Mouse (Mus musculus) MEL (cell line): Measurements from ENCODE around the gene Ufl1. TPM values are rescaled to one million over a fixed set of nuclear protein-coding genes. Genes with fewer than 3 reads are reported as not detected.

ENCODE experiments used
- DNase-seq: peaks from one replicate; pipeline ENCODE4 v3.0.0; 2011; ENCODE audit warnings: low read depth, low spot score
- H3K27ac ChIP-seq: 2 replicates; pipeline ENCODE4 v1.5.1; 2012; ENCODE audit warnings: low read depth, mild to moderate bottlenecking, control low read depth, low read length, moderate library complexity; ENCODE audit not compliant: control insufficient read depth
- H3K27me3 ChIP-seq, 2 experiments: fragments of 150-350 bp in 1 of 2; sonication (generic) in 1 of 2; 2 replicates each; pipeline ENCODE4 v1.6.1; 2012; ENCODE audit warnings: low read length in 2 of 2, mild to moderate bottlenecking in 2 of 2, improper control_type of control experiment in 1 of 2, moderate library complexity in 1 of 2; ENCODE audit not compliant: insufficient read depth in 2 of 2, control insufficient read depth in 1 of 2
- H3K36me3 ChIP-seq, 2 experiments: 2 replicates each; pipeline ENCODE4 v1.6.1; 2012 to 2014; ENCODE audit warnings: low read length in 2 of 2, improper control_type of control experiment in 1 of 2, inconsistent platforms in 1 of 2, mild to moderate bottlenecking in 1 of 2; ENCODE audit not compliant: insufficient read depth in 2 of 2, control insufficient read depth in 1 of 2
- H3K4me1 ChIP-seq, 2 experiments: fragments of 150-350 bp in 1 of 2; sonication (generic) in 1 of 2; 2 replicates each; pipeline ENCODE4 v1.6.1; 2012; ENCODE audit warnings: low read length in 2 of 2, improper control_type of control experiment in 1 of 2, mild to moderate bottlenecking in 1 of 2; ENCODE audit not compliant: insufficient read depth in 2 of 2, control insufficient read depth in 1 of 2
- H3K4me3 ChIP-seq, 2 experiments: fragments of 150-350 bp in 1 of 2; sonication (generic) in 1 of 2; 2 replicates each; pipeline ENCODE4 v1.5.1; 2012; ENCODE audit warnings: low read depth in 2 of 2, low read length in 2 of 2, mild to moderate bottlenecking in 2 of 2, moderate library complexity in 2 of 2, control low read depth in 1 of 2, improper control_type of control experiment in 1 of 2; ENCODE audit not compliant: control insufficient read depth in 1 of 2, insufficient read depth in 1 of 2
- H3K79me2 ChIP-seq: 2 replicates; pipeline ENCODE4 v1.6.1; 2012; ENCODE audit warnings: mild to moderate bottlenecking, low read length, moderate library complexity; ENCODE audit not compliant: control insufficient read depth, poor library complexity, insufficient read depth
- H3K9ac ChIP-seq: 2 replicates; pipeline ENCODE4 v1.6.1; 2012; ENCODE audit warnings: low read depth, mild to moderate bottlenecking, control low read depth, low read length, moderate library complexity; ENCODE audit not compliant: control insufficient read depth, poor library complexity, severe bottlenecking
- H3K9me3 ChIP-seq: fragments of 150-350 bp; sonication (generic); replicated peaks from 2 replicates; pipeline ENCODE4 v1.6.1; 2012; ENCODE audit warnings: mild to moderate bottlenecking, low read length, improper control_type of control experiment, moderate library complexity; ENCODE audit not compliant: insufficient read depth
- BHLHE40 ChIP-seq: IDR thresholded peaks from 2 replicates; pipeline ENCODE4 v1.6.1; 2012; ENCODE audit warnings: low read depth, mild to moderate bottlenecking, inconsistent platforms, low read length, improper control_type of control experiment, borderline replicate concordance
- CHD2 ChIP-seq: IDR thresholded peaks from 2 replicates; pipeline ENCODE4 v1.6.1; 2011; ENCODE audit warnings: low read length, improper control_type of control experiment
- CTCF ChIP-seq, 3 experiments: IDR thresholded peaks in 2 of 3; conservative IDR thresholded peaks in 1 of 3; 2 replicates each; pipeline ENCODE4 v1.5.1; 2011 to 2012; ENCODE audit warnings: low read length in 3 of 3, low read depth in 2 of 3, mild to moderate bottlenecking in 2 of 3, improper control_type of control experiment in 1 of 3, inconsistent platforms in 1 of 3, mixed read lengths in 1 of 3, moderate library complexity in 1 of 3; ENCODE audit not compliant: control insufficient read depth in 1 of 3, insufficient read depth in 1 of 3, poor library complexity in 1 of 3, severe bottlenecking in 1 of 3
- E2F4 ChIP-seq: IDR thresholded peaks from 2 replicates; pipeline ENCODE4 v1.6.1; 2011; ENCODE audit warnings: low read depth, low read length, improper control_type of control experiment, borderline replicate concordance
- GABPA ChIP-seq: IDR thresholded peaks from 2 replicates; pipeline ENCODE4 v1.6.1; 2012; ENCODE audit warnings: low read depth, mild to moderate bottlenecking, inconsistent platforms, low read length, improper control_type of control experiment, moderate library complexity
- HCFC1 ChIP-seq: IDR thresholded peaks from 2 replicates; pipeline ENCODE4 v1.6.1; 2012; ENCODE audit warnings: low read depth, mild to moderate bottlenecking, inconsistent platforms, low read length, improper control_type of control experiment, moderate library complexity
- JUND ChIP-seq: IDR thresholded peaks from 2 replicates; pipeline ENCODE4 v1.6.1; 2011; ENCODE audit warnings: low read depth, mild to moderate bottlenecking, improper control_type of control experiment, low read length
- KAT2A ChIP-seq: conservative IDR thresholded peaks from 2 replicates; pipeline ENCODE4 v1.6.1; 2012; ENCODE audit warnings: low read depth, low read length, improper control_type of control experiment, inconsistent platforms
- MAFK ChIP-seq: IDR thresholded peaks from 2 replicates; pipeline ENCODE4 v1.6.1; 2011; ENCODE audit warnings: low read depth, mild to moderate bottlenecking, low read length, improper control_type of control experiment, borderline replicate concordance
- MAZ ChIP-seq: IDR thresholded peaks from 2 replicates; pipeline ENCODE4 v1.6.1; 2012; ENCODE audit warnings: low read depth, mild to moderate bottlenecking, inconsistent platforms, low read length, improper control_type of control experiment
- MXI1 ChIP-seq: IDR thresholded peaks from 2 replicates; pipeline ENCODE4 v1.6.1; 2011; ENCODE audit warnings: mild to moderate bottlenecking, low read depth, low read length, improper control_type of control experiment
- MYC ChIP-seq: IDR thresholded peaks from 2 replicates; pipeline ENCODE4 v1.6.1; 2011; ENCODE audit warnings: low read depth, mild to moderate bottlenecking, low read length, improper control_type of control experiment, moderate library complexity
- NELFE ChIP-seq: IDR thresholded peaks from 2 replicates; pipeline ENCODE4 v1.6.1; 2011; ENCODE audit warnings: low read depth, low read length, improper control_type of control experiment
- POLR2A ChIP-seq, 2 experiments: IDR thresholded peaks; 2 replicates each; pipeline ENCODE4 v1.6.1; 2011 to 2012; ENCODE audit warnings: low read length in 2 of 2, mild to moderate bottlenecking in 2 of 2, control low read depth in 1 of 2, improper control_type of control experiment in 1 of 2, low read depth in 1 of 2, moderate library complexity in 1 of 2; ENCODE audit not compliant: control insufficient read depth in 1 of 2, insufficient read depth in 1 of 2, poor library complexity in 1 of 2
- POLR2AphosphoS2 ChIP-seq: IDR thresholded peaks from 2 replicates; pipeline ENCODE4 v1.6.1; 2011; ENCODE audit warnings: low read length, improper control_type of control experiment
- RAD21 ChIP-seq: IDR thresholded peaks from 2 replicates; pipeline ENCODE4 v1.6.1; 2011; ENCODE audit warnings: mild to moderate bottlenecking, low read depth, low read length, improper control_type of control experiment
- TAL1 ChIP-seq: IDR thresholded peaks from 2 replicates; pipeline ENCODE4 v1.6.1; 2012; ENCODE audit warnings: mild to moderate bottlenecking, inconsistent platforms, low read length, moderate library complexity, mixed read lengths
- ZMIZ1 ChIP-seq: IDR thresholded peaks from 2 replicates; pipeline ENCODE4 v1.6.1; 2012; ENCODE audit warnings: low read depth, mild to moderate bottlenecking, inconsistent platforms, low read length, improper control_type of control experiment, moderate library complexity
- polyA plus RNA-seq, 2 experiments: library from polyadenylated mRNA; stranded (reverse) in 1 of 2; unstranded in 1 of 2; fragments of >175 nt in 1 of 2; fragments of >200 nt in 1 of 2; gene quantifications; 2 replicates each; pipeline versions ENCODE4 v1.2.1 to v1.2.4; 2012; ENCODE audit warnings: low replicate concordance in 2 of 2, low read depth in 1 of 2; ENCODE audit not compliant: insufficient read length in 2 of 2, insufficient read depth in 1 of 2, missing spikeins in 1 of 2
- total RNA-seq: library from RNA; depleted of rRNA; stranded (reverse); fragments of 300-350 nt; gene quantifications from 2 replicates; pipeline ENCODE4 v1.2.3, GENCODE M21; 2012

The Ufl1 gene
- total and polyA plus RNA-seq, 3 experiments: 17.3 to 344 (median 24.7) TPM

DNA sequence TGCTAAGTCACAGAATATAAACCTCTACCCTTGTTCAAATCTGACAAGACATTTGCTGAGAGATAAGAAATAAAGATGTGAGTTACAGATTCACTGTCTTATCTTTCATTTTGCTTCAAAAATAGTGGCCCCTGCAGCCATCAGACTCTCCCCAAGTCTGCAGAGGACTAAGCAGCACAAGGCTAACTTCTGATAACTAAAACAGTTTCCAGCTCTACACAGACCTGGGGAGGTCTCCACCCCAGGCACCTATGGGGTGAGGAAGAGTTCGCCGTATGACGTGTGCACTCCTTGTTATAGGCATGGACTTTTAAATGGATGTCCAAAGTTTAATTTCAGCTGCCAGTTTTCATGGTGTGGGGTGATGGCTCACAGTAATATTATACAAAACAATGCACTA lies 49.1 kb downstream of the Ufl1 start:
- Histone ChIP-seq H3K79me2 (no peaks in the 10 kb centered on the region), H3K9ac (no peak overlapping the region), H3K9me3 (no peaks in the 10 kb centered on the region), H3K4me3 (no peak overlapping the region), H3K4me1 (no peaks in the 10 kb centered on the region), H3K36me3 (no peaks in the 10 kb centered on the region), H3K27me3 (no peaks in the 10 kb centered on the region), H3K27ac (no peak overlapping the region)
- TF ChIP-seq MXI1 (no peak), KAT2A (no peak), MYC (no peak)
- no peak for DNase-seq

- no peaks in the 10 kb centered on the region for H3K79me2 ChIP-seq
- TF ChIP-seq NELFE (no peak), KAT2A (no peak), MAZ (no peak), ZMIZ1 (no peak), MYC (no peak), GABPA (no peak), RAD21 (no peak), BHLHE40 (no peak), JUND (no peak), MAFK (no peak), HCFC1 (no peak), POLR2AphosphoS2 (no peak), TAL1 (no peak), CHD2 (no peak), CTCF (IDR thresholded peaks at IDR 0.05 in 2 of 3, conservative IDR thresholded peaks at IDR 0.05 in 1 of 3; ENCODE audit: control insufficient read depth in 1 of 3, insufficient read depth in 1 of 3, low read depth in 2 of 3, low read length in 3 of 3, poor library complexity in 1 of 3, severe bottlenecking in 1 of 3) (no peak), E2F4 (no peak), POLR2A (IDR thresholded peaks at IDR 0.05; ENCODE audit: control insufficient read depth in 1 of 2, insufficient read depth in 1 of 2, low read depth in 1 of 2, low read length in 2 of 2, poor library complexity in 1 of 2) (no peak)
- no peaks in the 10 kb centered on the region for H3K27me3 ChIP-seq
Measured at GRCm38 (mm10) chr4:25227527-25227926, 54.1 kb downstream of the Ufl1 start.

More at GRCm38 (mm10) chr4:25227527-25227926, 54.1 kb downstream of the Ufl1 start:
- Histone ChIP-seq H3K9me3 (no peaks in the 10 kb centered on the region), H3K36me3 (no peaks in the 10 kb centered on the region), H3K4me3 (no peak overlapping the region), H3K9ac (no peak overlapping the region), H3K27ac (no peak overlapping the region), H3K4me1 (no peaks in the 10 kb centered on the region)
- no peak for DNase-seq
